1 mouse cellular context compared by ENCODE assay signal in the genomic region with DNA sequence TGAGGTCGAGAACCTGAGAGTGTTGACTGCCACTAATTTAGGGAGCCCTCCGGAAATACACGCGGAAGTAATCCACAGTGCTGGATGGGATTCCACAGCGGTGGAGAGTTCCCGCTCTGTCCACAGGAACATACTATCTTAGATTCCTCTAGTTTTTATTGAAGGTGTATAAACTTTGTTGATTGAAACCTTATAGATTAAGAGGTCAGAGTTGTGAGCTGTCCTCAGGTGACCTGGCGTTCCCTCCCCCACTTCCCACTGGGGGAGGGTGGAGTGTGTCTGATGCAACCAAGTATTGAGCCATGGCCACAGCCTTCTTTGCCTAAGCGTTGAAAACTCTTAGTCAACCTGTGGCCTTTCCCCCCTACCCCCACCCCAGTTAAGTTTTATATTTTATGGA.
TF ChIP-seq lines count a peak whose summit lies in the region.

No protein-coding gene starts in this region.

TF ChIP-seq in CH12.LX, 34 proteins besides CTCF, POLR2A, EP300 and RAD21 (continued from another document):
- TF ChIP-seq NELFE (IDR thresholded peaks at IDR 0.05; ENCODE audit: low read depth, low read length) (no peak), USF1 (IDR thresholded peaks at IDR 0.05; ENCODE audit: low read depth, low read length) (no peak), IRF4 (IDR thresholded peaks at IDR 0.05; ENCODE audit: low read depth, low read length) (peak; percentile 45; the same call in 1 of the 2 replicates), SMC3 (IDR thresholded peaks at IDR 0.05; ENCODE audit: low read depth, low read length) (no peak), ZNF384 (IDR thresholded peaks at IDR 0.05; ENCODE audit: low read depth, low read length) (no peak), CHD1 (IDR thresholded peaks at IDR 0.05; ENCODE audit: low read depth, low read length) (no peak; the same call in 1 of the 2 replicates), UBTF (IDR thresholded peaks at IDR 0.05; ENCODE audit: low read depth, low read length) (no peak), NRF1 (IDR thresholded peaks at IDR 0.05; ENCODE audit: low read depth, low read length) (no peak), ELF1 (IDR thresholded peaks at IDR 0.05; ENCODE audit: low read depth, low read length) (peak; percentile 63; the same call in 1 of the 2 replicates), MEF2A (IDR thresholded peaks at IDR 0.05; ENCODE audit: borderline replicate concordance, low read depth, low read length) (no peak; the same call in 1 of the 2 replicates), USF2 (conservative IDR thresholded peaks at IDR 0.05; ENCODE audit: low read depth, low read length) (no peak), ZC3H11A (IDR thresholded peaks at IDR 0.05; ENCODE audit: low read depth, low read length) (no peak), POLR2AphosphoS2 (IDR thresholded peaks at IDR 0.05; ENCODE audit: low read depth, low read length) (no peak), ZMIZ1 (IDR thresholded peaks at IDR 0.05; ENCODE audit: low read depth, low read length) (no peak), PAX5 (IDR thresholded peaks at IDR 0.05; ENCODE audit: low read length) (no peak)
